Mouse (Mus musculus): ENCODE measurements around the gene Gm3045. TPM values are rescaled to one million over a fixed set of nuclear protein-coding genes. Genes with fewer than 3 reads are reported as not detected.

The Gm3045 gene
- total RNA-seq, 2 experiments from 2014 or later: not detected

Other genes starting within 250 kb of the Gm3045 start
- under 1 TPM; 0.21 to 0.36 TPM for gene Tifab, start 247.7 kb upstream of the Gm3045 start, total RNA-seq (2021)
- not detected for gene Neurog1, start 174.4 kb upstream of the Gm3045 start, total RNA-seq (2021)
- gene Cxcl14, start 130.0 kb upstream of the Gm3045 start, total RNA-seq (2021): 10 to 100 TPM; 18.8 to 34.8 TPM
- gene Slc25a48, start 11.8 kb downstream of the Gm3045 start, total RNA-seq (2021): not detected
- gene Il9, start 55.7 kb downstream of the Gm3045 start, total RNA-seq (2021): not detected
- gene Fbxl21, start 95.9 kb downstream of the Gm3045 start, total RNA-seq (2021): under 1 TPM in 1 of 2 experiments, not detected in 1; 0.51 TPM
- not detected for gene Lect2, start 121.9 kb downstream of the Gm3045 start, total RNA-seq (2021)
- gene Tgfbi, start 182.9 kb downstream of the Gm3045 start, total RNA-seq (2021): 10 to 100 TPM; 19.2 to 20.5 TPM